Mouse (Mus musculus) WW6 (cell line): ENCODE measurements at regions not wholly inside any gene's neighbourhood (a gene's known extent, or its start where the extent isn't known, plus 50 kb on each side); places are given as distances from the start of the nearest gene placed in this dataset.

Experiments
- DNase-seq: peaks from one replicate; pipeline ENCODE4 v3.0.0-alpha.2; 2013; ENCODE audit warnings: low read depth, low spot score

GRCm38 (mm10) chr3:23001071-23001470 lies 924.6 kb downstream of the Tbl1xr1 start:
- DNase-seq = no peak

- no peak for DNase-seq
These were observed 955.6 kb downstream of the Tbl1xr1 start for GRCm38 (mm10) chr3:23032064-23032463.

GRCm38 (mm10) chr3:23063180-23063965 lies 986.9 kb downstream of the Tbl1xr1 start:
- no peak for DNase-seq

GRCm38 (mm10) chr3:23071486-23071885 lies 995.0 kb downstream of the Tbl1xr1 start:
- no peak for DNase-seq
